Mouse (Mus musculus) forebrain, embryonic 12.5 days (tissue): ENCODE data around the gene Calhm5. TPM values are rescaled to one million over a fixed set of nuclear protein-coding genes. Genes with fewer than 3 reads are reported as not detected.

ENCODE experiments used
- ATAC-seq: fragments of 200-750 bp; cut with Nextera tagmentation; 2 replicates; pipeline ENCODE4 v1.8.0; 2017; ENCODE audit warnings: moderate TSS enrichment; ENCODE audit not compliant: low FRiP score
- H3K27ac ChIP-seq: fragments of 300-500 bp; sonication (generic); 2 replicates; pipeline ENCODE4 v1.5.1; 2016; ENCODE audit warnings: mild to moderate bottlenecking
- H3K27me3 ChIP-seq: fragments of 300-500 bp; sonication (generic); 2 replicates; pipeline ENCODE4 v1.6.1; 2016; ENCODE audit warnings: mild to moderate bottlenecking
- H3K36me3 ChIP-seq: fragments of 300-500 bp; sonication (generic); replicated peaks from 2 replicates; pipeline ENCODE4 v1.6.1; 2016; ENCODE audit warnings: mild to moderate bottlenecking
- H3K4me1 ChIP-seq: fragments of 300-500 bp; sonication (generic); 2 replicates; pipeline ENCODE4 v1.6.1; 2016
- H3K4me2 ChIP-seq: fragments of 300-500 bp; sonication (generic); 2 replicates; pipeline ENCODE4 v1.6.1; 2016; ENCODE audit warnings: mild to moderate bottlenecking, moderate library complexity
- H3K4me3 ChIP-seq: fragments of 300-500 bp; sonication (generic); replicated peaks from 2 replicates; pipeline ENCODE4 v1.5.1; 2016; ENCODE audit warnings: mild to moderate bottlenecking
- H3K9ac ChIP-seq: fragments of 300-500 bp; sonication (generic); 2 replicates; pipeline ENCODE4 v1.6.1; 2016; ENCODE audit warnings: mild to moderate bottlenecking
- H3K9me3 ChIP-seq: fragments of 300-500 bp; sonication (generic); 2 replicates; pipeline ENCODE4 v1.6.1; 2016
- WGBS: fragments of 180-500 bp; shearing (Covaris S2); methylation state at CpG from one replicate; pipeline ENCODE4 v1.1.7; 2016; 5-methylcytosine and 5-hydroxymethylcytosine counted together
- polyA plus RNA-seq: library from polyadenylated mRNA; unstranded; fragments of >200 nt; fragmentation: Nextera tagmentation; extraction: Ambion mirVana; gene quantifications from 2 replicates; pipeline ENCODE4 v1.2.1, GENCODE M21; 2016

The Calhm5 gene
- polyA plus RNA-seq = 0.12 and 0.24 TPM in 2 replicates

DNA sequence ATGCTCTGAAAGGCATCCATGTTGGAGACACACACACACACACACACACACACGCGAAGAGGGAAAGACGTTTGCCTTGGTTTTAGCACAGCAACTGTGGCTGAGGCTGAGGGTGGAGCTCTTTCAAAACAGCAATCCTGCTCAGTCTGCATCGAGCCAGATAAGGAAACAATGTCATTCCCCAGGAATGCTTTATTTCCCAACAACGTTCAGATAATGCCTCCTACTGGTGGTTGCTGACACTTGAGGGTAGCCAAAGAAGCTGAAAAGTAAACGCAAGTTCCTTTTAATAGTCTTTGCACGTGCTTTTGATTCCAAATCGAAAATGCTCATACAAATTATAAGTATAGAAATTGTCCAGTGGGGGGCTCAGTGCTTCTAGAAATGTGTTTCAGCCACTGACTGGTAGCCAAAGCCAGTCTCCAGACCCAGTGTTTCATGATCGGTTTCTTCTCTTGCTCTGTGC is at the start of gene Calhm5:
Calhm5 (minus strand) TSS at position 102 of the 466 bp plus-strand sequence.
- H3K9me3 ChIP-seq = no peaks in the 10 kb centered on the region
- H3K27me3 ChIP-seq = no peaks in the 10 kb centered on the region
- 0 out of 2 replicates have a peak, but pooled peaks have one; percentile 61 for ATAC-seq
- H3K4me1 ChIP-seq = no peaks in the 10 kb centered on the region
- H3K4me2 ChIP-seq = peak within 1 kb of the TSS; percentile 31
- no peak within 1 kb of the TSS for H3K4me3 ChIP-seq
- 32% methylated on average over 9 of the region's 9 CpGs for WGBS
- H3K9ac ChIP-seq = no peak within 1 kb of the TSS
- H3K27ac ChIP-seq = no peak within 1 kb of the TSS
- no peaks in the 10 kb centered on the region for H3K36me3 ChIP-seq

DNA sequence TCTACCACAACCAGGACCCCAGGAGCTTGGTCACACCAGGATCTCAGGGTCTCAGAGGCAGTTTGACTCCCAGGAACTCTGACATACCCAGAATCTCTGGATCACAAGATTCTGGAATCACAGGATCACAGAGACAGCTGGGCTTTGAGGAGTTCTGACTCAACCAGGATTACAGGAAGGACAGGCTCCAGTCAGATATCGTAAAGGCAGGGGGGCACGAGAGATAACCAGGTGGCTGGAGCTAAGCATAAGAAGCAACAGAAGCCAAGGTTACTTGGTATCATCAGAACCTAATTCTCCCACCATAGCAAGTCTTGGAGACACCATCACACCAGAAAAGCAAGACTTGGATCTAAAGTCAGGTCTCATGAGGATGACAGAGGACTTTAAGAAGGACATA is 45.4 kb upstream of the Calhm5 start:
- Histone ChIP-seq H3K27ac (no peak overlapping the region), H3K36me3 (no peaks in the 10 kb centered on the region), H3K4me1 (no peaks in the 10 kb centered on the region), H3K27me3 (no peaks in the 10 kb centered on the region), H3K4me2 (no peak overlapping the region), H3K9me3 (no peaks in the 10 kb centered on the region), H3K9ac (no peak overlapping the region), H3K4me3 (no peak overlapping the region)
- 87% methylated on average over 2 of the region's 2 CpGs for WGBS
- ATAC-seq = no peak

DNA sequence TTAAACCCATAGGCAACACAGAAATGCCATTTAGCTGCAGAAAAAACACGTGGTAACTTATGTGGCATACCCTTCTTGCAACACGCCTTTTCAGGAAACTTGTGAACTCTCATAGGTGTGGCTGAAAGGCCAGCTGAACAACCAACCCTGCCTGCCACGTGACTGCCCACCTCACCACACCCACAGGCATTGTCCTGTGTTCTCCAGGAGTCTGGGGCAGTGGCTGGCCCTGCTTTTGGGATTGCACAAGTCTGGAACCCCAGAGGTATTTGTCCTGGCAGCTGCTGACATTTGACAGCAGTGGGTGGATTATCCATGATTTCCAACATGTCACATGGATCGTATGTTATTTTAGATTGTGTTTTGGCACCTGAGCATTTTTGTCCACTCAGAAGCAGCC is 43.4 kb upstream of the Calhm5 start:
- Histone ChIP-seq H3K27me3 (no peaks in the 10 kb centered on the region), H3K4me2 (no peak overlapping the region), H3K27ac (no peak overlapping the region), H3K9ac (no peak overlapping the region), H3K9me3 (no peaks in the 10 kb centered on the region), H3K36me3 (no peaks in the 10 kb centered on the region), H3K4me1 (no peaks in the 10 kb centered on the region), H3K4me3 (no peak overlapping the region)
- 76% methylated on average over 4 of the region's 4 CpGs for WGBS
- no peak for ATAC-seq

DNA sequence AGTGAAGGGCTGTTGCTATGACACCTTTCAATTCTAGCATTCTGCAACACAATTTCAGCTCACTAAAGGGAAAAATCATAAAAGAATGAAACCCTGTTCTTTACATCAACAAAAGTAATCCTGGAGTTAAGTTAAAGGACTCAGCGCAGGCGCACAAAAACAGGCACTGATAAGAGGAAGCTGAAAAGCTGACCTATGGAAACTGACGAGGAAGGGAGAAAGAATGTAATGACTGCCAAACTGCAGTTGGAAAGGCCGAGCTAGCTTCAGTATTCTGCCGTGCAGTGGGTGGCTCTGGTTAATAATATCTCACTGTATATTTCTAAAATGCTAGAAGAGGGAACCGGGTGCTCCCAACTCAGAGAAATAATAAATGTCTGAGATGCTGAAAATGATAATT is 41.7 kb upstream of the Calhm5 start:
- WGBS = 73% methylated on average over 6 of the region's 6 CpGs
- Histone ChIP-seq H3K9ac (no peak overlapping the region), H3K9me3 (no peaks in the 10 kb centered on the region), H3K27ac (no peak overlapping the region), H3K4me2 (no peak overlapping the region), H3K4me1 (no peaks in the 10 kb centered on the region), H3K27me3 (no peaks in the 10 kb centered on the region), H3K36me3 (no peaks in the 10 kb centered on the region), H3K4me3 (no peak overlapping the region)
- no peak for ATAC-seq

DNA sequence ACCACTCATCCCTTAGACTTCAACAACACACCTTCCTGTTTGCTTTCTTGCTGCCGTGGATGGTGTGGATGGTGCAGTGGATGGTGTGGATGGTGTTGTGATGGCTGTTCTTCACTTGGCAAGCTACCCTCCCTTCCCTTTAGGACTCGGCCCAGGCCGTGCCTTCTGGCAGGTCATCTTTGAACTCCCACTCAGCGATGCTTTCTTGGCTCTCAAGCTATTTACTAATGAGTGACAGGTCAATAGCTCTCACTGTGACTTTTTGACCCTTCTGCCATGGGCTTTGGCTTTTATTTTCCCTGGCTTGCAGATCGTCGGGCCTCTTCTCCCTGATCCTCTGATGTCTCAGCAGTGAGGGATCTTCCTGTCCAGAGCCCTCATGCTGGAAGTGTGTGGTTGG is 40.1 kb upstream of the Calhm5 start:
- no peak overlapping the region for H3K27ac ChIP-seq
- H3K4me1 ChIP-seq = no peaks in the 10 kb centered on the region
- H3K9ac ChIP-seq = no peak overlapping the region
- 26% methylated on average over 6 of the region's 6 CpGs for WGBS
- H3K4me3 ChIP-seq = no peak overlapping the region
- no peak for ATAC-seq
- H3K4me2 ChIP-seq = no peak overlapping the region
- H3K36me3 ChIP-seq = no peaks in the 10 kb centered on the region
- H3K27me3 ChIP-seq = no peaks in the 10 kb centered on the region
- no peaks in the 10 kb centered on the region for H3K9me3 ChIP-seq

DNA sequence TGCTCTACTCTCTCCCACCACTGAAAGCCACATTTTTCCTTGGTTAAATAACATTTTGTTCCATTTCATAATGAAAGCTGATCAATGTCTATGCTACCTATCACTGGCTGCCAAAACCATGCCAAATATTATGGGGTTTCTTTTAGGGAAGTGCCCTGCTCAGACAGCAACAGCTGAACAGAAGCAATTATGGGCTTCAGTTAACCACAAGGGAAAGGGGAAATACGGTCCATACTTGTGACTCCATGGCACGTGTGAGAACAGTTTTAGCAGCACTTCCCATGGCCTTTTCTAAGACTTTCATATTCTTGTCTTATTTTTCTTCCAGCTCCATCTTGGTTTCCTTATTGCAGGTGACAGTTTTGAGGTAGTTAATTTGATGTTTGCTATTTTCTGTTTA is 35.0 kb upstream of the Calhm5 start:
- no peak for ATAC-seq
- Histone ChIP-seq H3K4me1 (peaks cover 6% of the 10 kb centered on the region), H3K4me3 (no peak overlapping the region), H3K9ac (no peak overlapping the region), H3K4me2 (no peak overlapping the region), H3K27ac (no peak overlapping the region), H3K36me3 (no peaks in the 10 kb centered on the region), H3K9me3 (no peaks in the 10 kb centered on the region), H3K27me3 (no peaks in the 10 kb centered on the region)
- WGBS = 88% methylated on average over 2 of the region's 2 CpGs

DNA sequence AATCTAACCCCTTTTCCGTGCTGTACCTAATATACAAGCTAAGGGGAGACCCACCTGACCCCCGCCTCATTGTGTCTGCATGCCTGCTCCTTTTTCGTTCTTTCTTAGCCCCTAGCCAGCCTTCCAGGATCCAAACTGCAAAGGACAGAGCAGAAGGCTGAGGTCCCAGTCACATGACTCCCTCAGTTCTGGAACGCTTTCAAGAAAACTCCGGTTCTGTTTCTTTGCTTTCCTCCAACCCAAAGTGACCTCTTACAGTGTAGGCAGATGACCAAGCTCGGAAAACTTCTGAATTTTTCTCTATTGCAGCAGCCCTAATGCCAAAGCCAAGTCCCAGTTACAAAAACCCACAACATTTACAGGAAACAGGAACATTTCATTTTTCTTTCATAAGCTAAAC is 32.1 kb upstream of the Calhm5 start:
- 86% methylated on average over 6 of the region's 6 CpGs for WGBS
- no peaks in the 10 kb centered on the region for H3K9me3 ChIP-seq
- H3K9ac ChIP-seq = no peak overlapping the region
- H3K4me2 ChIP-seq = no peak overlapping the region
- H3K4me1 ChIP-seq = peaks cover 6% of the 10 kb centered on the region
- H3K4me3 ChIP-seq = no peak overlapping the region
- no peak overlapping the region for H3K27ac ChIP-seq
- no peaks in the 10 kb centered on the region for H3K36me3 ChIP-seq
- ATAC-seq = no peak
- no peaks in the 10 kb centered on the region for H3K27me3 ChIP-seq

DNA sequence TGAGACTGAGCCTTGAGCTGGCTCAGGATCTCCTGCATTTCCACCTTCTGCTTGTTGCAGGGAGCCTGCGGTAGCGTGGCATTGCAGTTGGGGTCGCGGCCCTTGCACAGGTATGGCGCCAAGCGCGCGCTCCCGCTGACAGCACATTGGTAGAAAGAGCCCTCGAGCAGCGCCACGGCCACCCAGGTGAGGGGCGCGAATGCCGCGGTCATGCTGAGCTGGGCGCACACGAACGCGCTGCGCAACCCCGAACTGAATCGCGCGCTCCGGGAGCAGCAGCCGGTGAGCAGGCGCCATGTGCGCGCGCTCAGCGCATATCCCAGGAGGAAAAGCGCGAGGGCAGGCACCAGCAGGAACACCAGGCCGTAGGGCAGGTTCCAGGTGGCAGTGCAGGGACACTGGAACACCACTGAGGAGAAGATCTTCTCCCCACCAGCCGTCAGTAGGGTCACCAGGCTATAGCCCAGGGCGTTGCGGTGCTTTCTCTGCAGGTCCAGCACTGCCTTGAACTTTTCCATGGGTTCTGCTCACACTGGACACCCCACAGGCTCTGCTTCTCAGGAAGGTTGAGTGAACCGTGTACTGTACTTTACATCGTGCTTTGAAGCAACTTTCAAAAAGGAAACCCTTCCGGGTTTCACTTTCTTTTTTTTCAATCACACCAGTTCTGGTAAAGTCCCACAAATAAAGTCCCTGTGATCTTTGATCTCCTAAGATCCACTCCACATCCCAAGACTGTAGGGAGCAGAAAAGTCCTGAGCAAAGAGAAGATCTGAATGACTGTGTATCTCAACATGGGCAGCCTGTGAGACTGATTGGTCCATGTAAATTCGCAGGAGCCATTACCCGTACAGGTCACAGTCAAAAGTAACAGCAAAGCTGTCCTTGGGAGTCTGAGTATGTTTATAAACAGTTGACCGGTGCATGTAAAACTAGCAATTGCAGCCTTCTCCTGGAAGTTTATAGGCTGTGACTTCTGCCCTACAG is 31.4 kb upstream of the Calhm5 start, which contains the start of gene Calhm6:
Calhm6 (minus strand) TSS at position 593 of the 987 bp plus-strand sequence.
- WGBS = 19% methylated on average over 44 of the region's 44 CpGs
- no peaks in the 10 kb centered on the region for H3K27me3 ChIP-seq
- H3K36me3 ChIP-seq = no peaks in the 10 kb centered on the region
- peak within 1 kb of the TSS; percentile 50 for H3K9ac ChIP-seq
- ATAC-seq = peak; percentile 70
- H3K27ac ChIP-seq = no peak within 1 kb of the TSS
- H3K4me2 ChIP-seq = peak within 1 kb of the TSS; percentile 68
- no peaks in the 10 kb centered on the region for H3K9me3 ChIP-seq
- H3K4me3 ChIP-seq = peak within 1 kb of the TSS; percentile 51
- peaks cover 6% of the 10 kb centered on the region for H3K4me1 ChIP-seq

DNA sequence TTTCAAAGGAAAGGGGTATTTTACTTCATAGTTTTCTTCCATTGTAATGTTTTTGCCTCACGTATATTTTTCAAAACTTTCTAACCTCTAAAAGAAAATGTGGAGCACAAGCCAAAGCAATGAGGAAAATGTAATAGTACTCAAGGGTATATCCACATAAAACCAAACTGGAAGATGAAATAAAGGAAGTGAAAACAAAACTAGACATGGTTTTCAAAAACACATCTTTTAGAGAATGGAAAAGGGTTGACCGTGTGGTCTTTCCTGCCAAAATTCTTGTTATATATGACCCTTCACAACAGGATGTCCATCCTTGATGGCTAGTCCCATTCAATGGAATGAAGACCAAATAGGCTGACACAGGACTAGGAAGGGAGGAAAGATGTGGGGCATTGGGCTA is 22.1 kb upstream of the Calhm5 start:
- WGBS = 93% methylated on average over 2 of the region's 2 CpGs
- H3K4me2 ChIP-seq = no peak overlapping the region
- no peaks in the 10 kb centered on the region for H3K27me3 ChIP-seq
- ATAC-seq = no peak
- no peak overlapping the region for H3K27ac ChIP-seq
- H3K4me1 ChIP-seq = no peaks in the 10 kb centered on the region
- H3K36me3 ChIP-seq = no peaks in the 10 kb centered on the region
- no peaks in the 10 kb centered on the region for H3K9me3 ChIP-seq
- no peak overlapping the region for H3K9ac ChIP-seq
- no peak overlapping the region for H3K4me3 ChIP-seq

DNA sequence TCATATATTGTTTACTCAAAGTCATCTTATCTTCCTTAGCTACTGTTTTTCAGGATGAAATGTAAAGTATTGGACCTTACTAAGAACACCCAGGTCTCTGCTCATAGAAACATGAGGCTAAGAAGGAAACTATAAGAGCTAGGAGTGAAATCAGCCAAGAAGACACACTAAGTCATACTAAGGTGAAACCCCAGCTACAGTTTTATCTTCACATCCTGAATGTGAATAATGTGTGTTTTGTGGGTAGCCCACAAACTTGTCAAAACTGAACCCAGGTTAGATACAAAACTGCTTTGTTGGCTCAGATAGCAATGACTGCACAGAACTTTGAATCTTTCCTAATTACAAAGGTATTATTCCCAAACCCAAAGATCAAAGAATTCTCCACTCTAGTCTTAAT is 21.5 kb upstream of the Calhm5 start:
- Histone ChIP-seq H3K36me3 (no peaks in the 10 kb centered on the region), H3K27me3 (no peaks in the 10 kb centered on the region), H3K4me1 (no peaks in the 10 kb centered on the region), H3K9me3 (no peaks in the 10 kb centered on the region), H3K4me3 (no peak overlapping the region), H3K4me2 (no peak overlapping the region), H3K27ac (no peak overlapping the region), H3K9ac (no peak overlapping the region)
- no peak for ATAC-seq

DNA sequence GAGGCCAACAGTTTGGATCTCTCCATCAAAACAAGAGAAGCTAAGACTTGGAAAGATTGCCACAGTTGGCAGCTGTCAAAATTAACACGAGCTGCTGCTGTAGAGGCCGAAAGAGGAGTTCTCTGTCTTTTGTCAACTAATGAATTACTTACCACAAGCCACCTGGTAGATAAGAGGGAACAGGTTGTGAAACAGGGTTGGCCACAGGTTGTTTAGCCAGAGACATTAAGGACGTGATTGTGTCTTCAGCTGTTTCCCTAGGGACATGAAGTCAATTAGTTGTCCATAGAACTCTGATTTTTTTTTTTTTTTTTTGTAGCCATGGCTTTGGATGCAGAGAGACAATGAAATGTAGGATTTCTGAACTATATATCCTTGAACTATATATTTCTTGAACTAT is 20.8 kb upstream of the Calhm5 start:
- no peak overlapping the region for H3K4me3 ChIP-seq
- WGBS = 83% methylated on average over 3 of the region's 3 CpGs
- ATAC-seq = no peak
- H3K36me3 ChIP-seq = no peaks in the 10 kb centered on the region
- H3K27me3 ChIP-seq = no peaks in the 10 kb centered on the region
- no peaks in the 10 kb centered on the region for H3K4me1 ChIP-seq
- no peaks in the 10 kb centered on the region for H3K9me3 ChIP-seq
- H3K9ac ChIP-seq = no peak overlapping the region
- no peak overlapping the region for H3K27ac ChIP-seq
- no peak overlapping the region for H3K4me2 ChIP-seq

DNA sequence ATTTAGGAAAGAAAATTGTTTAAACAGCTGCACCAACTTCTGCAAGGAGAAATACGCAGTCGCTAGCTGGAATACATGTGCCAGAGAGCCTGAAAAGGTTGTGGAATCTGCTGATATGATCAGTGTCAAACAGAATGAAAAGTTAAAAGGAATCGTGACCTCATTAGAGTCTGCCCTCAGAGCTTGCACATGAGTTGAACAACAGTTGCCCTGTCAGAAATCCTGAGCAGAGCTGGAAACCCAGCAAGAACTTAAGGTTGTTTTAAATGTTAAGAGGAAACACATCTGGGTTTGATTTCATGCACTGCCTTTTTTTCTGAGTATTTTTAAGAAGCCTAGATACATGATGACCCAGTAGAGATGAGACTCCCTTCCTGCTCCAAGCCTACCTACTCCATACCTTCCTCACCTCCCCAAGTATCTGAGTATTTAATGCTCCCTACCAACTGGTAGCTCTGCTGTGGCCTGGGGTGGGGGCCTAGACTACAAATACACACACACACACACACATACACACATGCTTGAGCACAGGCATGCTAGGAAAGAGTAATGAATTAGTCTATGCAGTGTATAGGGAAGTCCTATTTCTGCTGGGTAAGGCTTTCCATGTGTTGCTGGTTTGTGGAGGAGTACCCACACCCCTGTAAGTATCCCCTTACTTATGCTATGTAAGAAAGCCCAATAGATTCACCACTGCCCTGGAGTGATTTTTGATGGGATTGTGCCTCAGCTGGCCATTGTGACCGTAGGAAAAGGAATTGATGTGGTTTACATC is 15.8 kb upstream of the Calhm5 start:
- H3K27ac ChIP-seq = no peak overlapping the region
- H3K27me3 ChIP-seq = no peaks in the 10 kb centered on the region
- no peaks in the 10 kb centered on the region for H3K9me3 ChIP-seq
- H3K4me2 ChIP-seq = no peak overlapping the region
- WGBS = 73% methylated on average over 4 of the region's 4 CpGs
- H3K36me3 ChIP-seq = no peaks in the 10 kb centered on the region
- no peak for ATAC-seq
- no peaks in the 10 kb centered on the region for H3K4me1 ChIP-seq
- H3K4me3 ChIP-seq = no peak overlapping the region
- H3K9ac ChIP-seq = no peak overlapping the region
